Mouse (Mus musculus) heart, postnatal 0 days (tissue): Measurements from ENCODE around the gene Ccdc34. TPM values are rescaled to one million over a fixed set of nuclear protein-coding genes. Genes with fewer than 3 reads are reported as not detected.

Source experiments
- ATAC-seq: fragments of 200-750 bp; cut with Nextera tagmentation; 2 replicates; pipeline ENCODE4 v1.8.0; 2017; ENCODE audit warnings: low read depth, moderate number of reproducible peaks, moderate library complexity; ENCODE audit not compliant: insufficient read depth
- DNase-seq: peaks from one replicate; pipeline ENCODE4 v3.0.0-alpha.2; 2016; ENCODE audit warnings: low spot score
- H3K27ac ChIP-seq: fragments of 300-500 bp; sonication (generic); 2 replicates; pipeline ENCODE4 v1.5.1; 2014; ENCODE audit warnings: low read depth, mild to moderate bottlenecking
- H3K27me3 ChIP-seq: fragments of 300-500 bp; sonication (generic); 2 replicates; pipeline ENCODE4 v1.6.1; 2014; ENCODE audit warnings: low read length, mixed read lengths; ENCODE audit not compliant: control insufficient read depth, insufficient read depth
- H3K36me3 ChIP-seq: fragments of 300-500 bp; sonication (generic); replicated peaks from 2 replicates; pipeline ENCODE4 v1.6.1; 2014; ENCODE audit warnings: low read length, mixed read lengths; ENCODE audit not compliant: control insufficient read depth, insufficient read depth
- H3K4me1 ChIP-seq: fragments of 300-500 bp; sonication (generic); 2 replicates; pipeline ENCODE4 v1.6.1; 2014; ENCODE audit warnings: antibody characterized with exemption; ENCODE audit not compliant: control insufficient read depth, insufficient read depth
- H3K4me2 ChIP-seq: fragments of 300-500 bp; sonication (generic); 2 replicates; pipeline ENCODE4 v1.6.1; 2014; ENCODE audit warnings: low read depth, mild to moderate bottlenecking, low read length, moderate library complexity
- H3K4me3 ChIP-seq: fragments of 300-500 bp; sonication (generic); 2 replicates; pipeline ENCODE4 v1.5.1; 2014; ENCODE audit warnings: low read depth, low read length
- H3K9ac ChIP-seq: fragments of 300-500 bp; sonication (generic); replicated peaks from 2 replicates; pipeline ENCODE4 v1.6.1; 2014; ENCODE audit warnings: low read depth, low read length, mixed read lengths
- H3K9me3 ChIP-seq: fragments of 300-500 bp; sonication (generic); replicated peaks from 2 replicates; pipeline ENCODE4 v1.6.1; 2016; ENCODE audit warnings: low read length; ENCODE audit not compliant: control insufficient read depth
- CTCF ChIP-seq: IDR thresholded peaks from 2 replicates; pipeline ENCODE4 v1.5.1; 2016; ENCODE audit warnings: antibody characterized with exemption, control low read depth, low read depth
- EP300 ChIP-seq: IDR thresholded peaks from 2 replicates; pipeline ENCODE4 v1.6.1; 2016; ENCODE audit warnings: antibody characterized with exemption, low read depth
- WGBS: fragments of 180-500 bp; shearing (Covaris S2); extraction: QIAGEN DNeasy Blood & Tissue Kit; methylation state at CpG from one replicate; pipeline ENCODE4 v1.1.7; 2014; 5-methylcytosine and 5-hydroxymethylcytosine counted together
- polyA plus RNA-seq: library from polyadenylated mRNA; unstranded; fragments of >200 nt; fragmentation: Nextera tagmentation; extraction: Ambion mirVana; gene quantifications from 2 replicates; pipeline ENCODE4 v1.2.1, GENCODE M21; 2015
- total RNA-seq: library from RNA; depleted of rRNA; stranded (reverse); fragments of >200 nt; gene quantifications from 2 replicates; pipeline ENCODE4 v1.2.3, GENCODE M21; 2014; ENCODE audit warnings: low replicate concordance

Gene Ccdc34
- total and polyA plus RNA-seq, 2 experiments from 2014 or later: 6.9 to 16.5 TPM

DNA sequence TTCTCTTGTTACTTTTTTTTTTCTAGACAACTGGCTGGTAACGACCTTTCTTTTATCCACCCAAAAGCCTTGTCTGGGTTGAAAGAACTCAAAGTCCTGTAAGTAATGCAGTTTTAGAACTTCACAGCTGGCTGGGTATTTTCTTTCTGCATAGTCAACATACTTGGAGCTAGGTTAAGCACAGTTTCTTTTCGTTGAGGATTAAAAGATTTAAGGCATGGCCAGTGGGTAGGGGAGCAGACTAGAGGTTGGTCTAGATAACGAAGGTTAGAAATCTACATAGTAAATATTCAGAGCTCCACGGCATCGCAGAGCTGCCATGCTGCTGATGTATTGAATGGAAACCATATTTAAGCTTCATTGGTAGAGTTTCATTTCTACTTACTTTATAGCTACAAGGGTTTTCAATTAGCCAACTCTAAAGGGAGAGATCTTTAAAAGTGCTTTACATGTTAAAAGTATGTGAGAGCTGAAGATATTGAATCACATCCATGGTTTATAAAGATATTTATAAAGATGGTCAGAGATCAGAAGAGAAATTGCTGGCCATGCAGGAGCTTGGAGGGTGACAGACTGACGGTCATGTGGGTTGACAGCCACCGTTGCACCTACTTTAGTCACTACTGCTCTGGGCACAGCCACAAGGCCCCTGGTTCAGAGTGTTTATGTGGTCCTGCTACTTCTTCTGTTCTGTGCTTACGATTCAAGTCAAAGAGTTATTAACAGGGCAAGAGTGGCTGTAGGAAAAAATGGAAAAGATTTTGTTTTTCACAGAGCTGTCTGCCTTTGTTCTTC is 27.7 kb upstream of the Ccdc34 start:
- Histone ChIP-seq H3K27me3 (no peaks in the 10 kb centered on the region), H3K4me3 (no peak overlapping the region), H3K4me2 (no peak overlapping the region), H3K9ac (no peak overlapping the region), H3K4me1 (peaks cover 48% of the 10 kb centered on the region), H3K27ac (no peak overlapping the region), H3K9me3 (no peaks in the 10 kb centered on the region), H3K36me3 (no peaks in the 10 kb centered on the region)
- WGBS: 55% methylated on average over 8 of the region's 8 CpGs
- no peak for ATAC-seq
- DNase-seq: no peak
- TF ChIP-seq CTCF (no peak), EP300 (no peak)

- H3K4me3 ChIP-seq: no peak overlapping the region
- no peak overlapping the region for H3K27ac ChIP-seq
- H3K9me3 ChIP-seq: no peaks in the 10 kb centered on the region
- H3K27me3 ChIP-seq: no peaks in the 10 kb centered on the region
- DNase-seq: no peak
- no peak overlapping the region for H3K9ac ChIP-seq
- WGBS: 91% methylated on average over 1 of the region's 1 CpGs
- peaks cover 49% of the 10 kb centered on the region for H3K4me1 ChIP-seq
- H3K36me3 ChIP-seq: no peaks in the 10 kb centered on the region
- TF ChIP-seq EP300: no peak
- TF ChIP-seq CTCF: no peak
- ATAC-seq: no peak
- no peak overlapping the region for H3K4me2 ChIP-seq
Observed at GRCm38 (mm10) chr2:109991754-109992153, 25.9 kb upstream of the Ccdc34 start.

- no peak overlapping the region for H3K4me3 ChIP-seq
- ATAC-seq (no peak), DNase-seq (no peak)
- no peaks in the 10 kb centered on the region for H3K36me3 ChIP-seq
- H3K9ac ChIP-seq: no peak overlapping the region
- H3K27me3 ChIP-seq: no peaks in the 10 kb centered on the region
- peaks cover 45% of the 10 kb centered on the region for H3K4me1 ChIP-seq
- H3K9me3 ChIP-seq: no peaks in the 10 kb centered on the region
- H3K27ac ChIP-seq: no peak overlapping the region
- TF ChIP-seq EP300: no peak
- TF ChIP-seq CTCF: no peak
- 75% methylated on average over 11 of the region's 11 CpGs for WGBS
- no peak overlapping the region for H3K4me2 ChIP-seq
Observed at GRCm38 (mm10) chr2:109992448-109993073, 25.1 kb upstream of the Ccdc34 start.

- Histone ChIP-seq H3K4me3 (no peak overlapping the region), H3K4me1 (peaks cover 39% of the 10 kb centered on the region), H3K9me3 (no peaks in the 10 kb centered on the region), H3K9ac (no peak overlapping the region), H3K27me3 (no peaks in the 10 kb centered on the region), H3K4me2 (no peak overlapping the region), H3K27ac (no peak overlapping the region), H3K36me3 (no peaks in the 10 kb centered on the region)
- ATAC-seq (no peak), DNase-seq (no peak)
- TF ChIP-seq CTCF (no peak), EP300 (no peak)
Observed at GRCm38 (mm10) chr2:109993404-109993803, 24.2 kb upstream of the Ccdc34 start.

GRCm38 (mm10) chr2:109995061-109995460 is 22.6 kb upstream of the Ccdc34 start:
- WGBS: 14% methylated on average over 2 of the region's 2 CpGs
- H3K27me3 ChIP-seq: no peaks in the 10 kb centered on the region
- no peak for ATAC-seq

More at GRCm38 (mm10) chr2:109995061-109995460, 22.6 kb upstream of the Ccdc34 start:
- DNase-seq: no peak
- H3K9me3 ChIP-seq: no peaks in the 10 kb centered on the region
- H3K9ac ChIP-seq: no peak overlapping the region
- peaks cover 23% of the 10 kb centered on the region for H3K4me1 ChIP-seq
- H3K4me3 ChIP-seq: no peak overlapping the region
- no peak overlapping the region for H3K4me2 ChIP-seq
- peaks cover 9% of the 10 kb centered on the region; the same call in 1 of the 2 replicates for H3K36me3 ChIP-seq
- no peak for TF ChIP-seq CTCF
- TF ChIP-seq EP300: no peak
- H3K27ac ChIP-seq: peak overlapping the region; percentile 37; the same call in 1 of the 2 replicates
